Mouse (Mus musculus): ENCODE data around the gene Islr. TPM values are rescaled to one million over a fixed set of nuclear protein-coding genes. Genes with fewer than 3 reads are reported as not detected.

Islr gene
- total RNA-seq, 2 experiments from 2014 or later = 11.9 to 26.1 TPM

GRCm38 (mm10) chr9:58129508-58129907 lies 74.6 kb downstream of the Islr start:
- intact Hi-C loops (cut with DNase I) = no loop called here
- TF ChIP-seq CTCF (IDR thresholded peaks at IDR 0.05) = no peak
- Histone ChIP-seq H3K27ac (no peak overlapping the region), H3K4me3 (no peak overlapping the region)
- no peak for DNase-seq

DNA sequence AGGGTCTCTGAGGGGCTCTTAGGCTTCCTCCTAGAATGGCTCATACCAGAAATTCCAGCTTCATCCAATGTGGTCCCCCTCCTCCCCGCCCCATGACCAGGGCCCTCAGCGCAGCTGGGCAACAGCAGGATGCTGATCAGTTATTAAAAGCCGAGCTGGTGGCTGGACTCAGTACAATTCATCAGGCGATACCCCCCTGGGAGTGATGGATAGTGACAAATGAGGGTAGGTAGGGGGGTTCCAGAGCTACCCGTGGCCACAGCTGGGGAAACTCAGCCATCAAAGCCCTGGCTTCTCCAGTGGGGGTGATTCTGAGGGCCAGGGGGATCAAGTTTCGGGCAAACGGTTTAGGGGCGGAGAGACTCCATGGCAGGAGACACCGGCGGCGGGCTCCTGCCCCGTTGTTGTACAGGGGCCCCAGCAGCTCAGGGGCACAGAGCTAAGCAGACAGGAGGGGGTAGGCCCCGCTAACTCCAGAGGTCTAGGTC lies 75.1 kb downstream of the Islr start:
- no peak overlapping the region for H3K27ac ChIP-seq
- TF ChIP-seq CTCF (IDR thresholded peaks at IDR 0.05) = no peak
- intact Hi-C loops (cut with DNase I) = no loop called here
- DNase-seq = no peak
- H3K4me3 ChIP-seq = no peak overlapping the region

- H3K4me3 ChIP-seq = no peak overlapping the region
- intact Hi-C loops (cut with DNase I) = no loop called here
- no peak for TF ChIP-seq CTCF (IDR thresholded peaks at IDR 0.05)
- H3K27ac ChIP-seq = no peak overlapping the region
- no peak for DNase-seq
Measured at GRCm38 (mm10) chr9:58125811-58126210, 78.3 kb downstream of the Islr start.

GRCm38 (mm10) chr9:58125085-58125484 lies 79.0 kb downstream of the Islr start:
- intact Hi-C loops (cut with DNase I) = no loop called here
- Histone ChIP-seq H3K4me3 (no peak overlapping the region), H3K27ac (no peak overlapping the region)
- no peak for DNase-seq
- no peak for TF ChIP-seq CTCF (IDR thresholded peaks at IDR 0.05)

GRCm38 (mm10) chr9:58118671-58119070 lies 85.4 kb downstream of the Islr start, which contains the start of gene Ccdc33:
Ccdc33 (minus strand) TSS chr9:58118823.
- intact Hi-C loops (cut with DNase I) = no loop called here
- Histone ChIP-seq H3K4me3 (no peak within 1 kb of the TSS), H3K27ac (no peak within 1 kb of the TSS)
- no peak for TF ChIP-seq CTCF (IDR thresholded peaks at IDR 0.05)
- no peak for DNase-seq

DNA sequence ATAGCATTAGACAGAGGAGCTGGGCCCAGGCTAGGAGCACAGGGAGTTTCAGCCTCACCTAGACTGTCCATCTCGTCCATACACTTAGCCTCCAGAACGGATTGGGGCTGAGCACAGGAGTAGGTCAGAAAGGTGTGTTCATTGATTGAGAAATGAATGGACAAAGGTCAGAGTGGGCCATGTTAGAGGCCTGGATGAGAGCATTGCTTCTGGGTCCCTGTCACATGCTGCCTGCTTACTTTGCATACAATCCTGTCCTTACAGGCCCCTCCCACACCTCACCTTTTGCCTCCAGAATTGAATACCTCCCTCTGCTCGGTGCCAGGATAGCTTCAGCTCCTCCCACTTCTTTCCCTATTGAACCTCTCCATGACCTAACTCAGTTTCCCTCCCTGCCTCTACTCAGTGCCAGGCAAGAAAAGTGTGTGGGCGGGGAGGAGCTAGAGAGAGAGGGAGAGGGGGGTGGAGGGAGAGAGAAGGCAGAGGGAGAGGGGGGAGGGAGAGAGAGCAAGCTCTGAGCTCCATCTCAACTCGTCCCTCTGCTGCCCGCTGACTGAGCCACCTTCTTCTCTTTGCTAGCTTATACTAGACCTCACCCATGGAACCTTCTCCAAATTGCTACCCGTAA lies 88.0 kb downstream of the Islr start:
- TF ChIP-seq CTCF (IDR thresholded peaks at IDR 0.05) = no peak
- Histone ChIP-seq H3K4me3 (no peak overlapping the region), H3K27ac (no peak overlapping the region)
- intact Hi-C loops (cut with DNase I) = no loop called here
- no peak for DNase-seq

- no peak overlapping the region for H3K27ac ChIP-seq
- TF ChIP-seq CTCF (IDR thresholded peaks at IDR 0.05) = no peak
- intact Hi-C loops (cut with DNase I) = no loop called here
- DNase-seq = no peak
- no peak overlapping the region for H3K4me3 ChIP-seq
Measured at GRCm38 (mm10) chr9:58115297-58115925, 88.7 kb downstream of the Islr start.

DNA sequence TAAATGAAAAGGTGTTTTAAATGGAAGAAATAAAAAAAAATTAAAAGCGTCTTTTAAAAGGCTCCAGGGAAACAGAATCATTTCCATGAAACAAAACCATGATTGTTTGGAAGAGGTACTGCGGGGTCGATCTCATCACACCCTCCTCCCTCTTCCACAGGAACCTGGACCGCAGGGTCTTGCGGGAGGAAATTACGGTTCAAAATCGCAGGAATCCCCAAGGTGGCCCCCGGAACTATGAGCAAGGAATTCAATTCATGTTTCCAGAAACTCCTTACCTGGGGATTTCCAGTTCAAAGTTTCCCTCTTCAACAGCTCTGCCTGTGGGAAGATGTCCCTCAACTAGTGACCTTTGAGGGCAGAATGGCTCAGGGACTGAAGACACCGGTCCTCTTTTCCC lies 90.1 kb downstream of the Islr start:
- intact Hi-C loops (cut with DNase I) = no loop called here

DNA sequence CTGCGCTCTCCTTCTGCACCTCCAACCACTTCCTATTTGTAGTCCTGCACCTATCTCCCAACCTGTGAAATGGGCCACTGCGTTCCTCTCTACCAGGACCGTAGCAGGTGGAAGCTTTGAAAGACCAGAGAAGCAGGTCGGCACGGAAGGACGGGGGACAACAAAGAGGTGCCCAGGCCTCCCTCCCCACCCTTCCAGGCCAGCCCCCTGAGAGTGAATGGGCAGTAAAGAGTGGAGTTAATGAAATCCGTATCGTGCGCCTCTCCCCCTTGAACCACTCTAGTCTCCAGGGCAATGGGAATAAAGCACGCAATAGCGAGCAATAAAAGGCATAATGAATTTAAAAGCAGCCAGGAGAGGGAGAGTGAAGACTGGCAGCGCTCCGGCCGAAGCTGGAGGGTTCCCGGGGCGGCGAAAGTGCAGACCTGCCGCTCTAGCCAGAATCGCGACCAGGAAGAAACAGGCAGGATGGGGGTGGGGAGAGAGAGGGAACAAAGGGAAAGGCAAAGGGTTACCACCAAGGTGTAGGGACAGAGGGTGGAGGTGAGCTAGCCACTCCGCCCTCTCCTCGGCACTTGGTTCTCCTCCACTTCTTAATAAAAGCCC lies 90.7 kb downstream of the Islr start:
- TF ChIP-seq CTCF (IDR thresholded peaks at IDR 0.05) = no peak
- H3K4me3 ChIP-seq = no peak overlapping the region
- H3K27ac ChIP-seq = no peak overlapping the region
- intact Hi-C loops (cut with DNase I) = no loop called here
- no peak for DNase-seq

More for the DNA sequence above, 90.1 kb downstream of the Islr start:
- no peak for DNase-seq
- H3K4me3 ChIP-seq = no peak overlapping the region
- no peak for TF ChIP-seq CTCF (IDR thresholded peaks at IDR 0.05)
- no peak overlapping the region for H3K27ac ChIP-seq

DNA sequence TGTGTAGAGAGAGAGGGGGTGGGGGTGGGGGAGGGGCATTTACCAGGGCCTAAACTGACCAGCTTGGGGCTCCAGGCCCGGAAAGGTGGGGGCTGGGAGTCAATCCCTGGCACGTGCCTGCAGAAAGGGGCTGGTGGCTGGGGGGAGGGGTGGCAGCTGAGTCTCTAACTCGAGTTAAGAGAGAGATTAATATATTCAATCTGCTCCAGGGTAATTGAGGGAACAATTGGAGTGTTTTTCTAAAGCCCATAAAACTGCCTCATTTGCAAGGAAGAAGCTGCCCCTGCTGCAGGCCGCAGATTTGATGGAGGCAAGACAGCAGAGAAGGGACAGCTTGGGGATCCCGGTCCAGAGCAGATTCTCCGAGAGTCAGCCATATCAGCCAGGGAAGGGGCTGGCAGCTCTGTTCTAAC lies 91.2 kb downstream of the Islr start:
- no peak for DNase-seq
- intact Hi-C loops (cut with DNase I) = no loop called here
- no peak overlapping the region for H3K4me3 ChIP-seq
- H3K27ac ChIP-seq = no peak overlapping the region
- no peak for TF ChIP-seq CTCF (IDR thresholded peaks at IDR 0.05)

DNA sequence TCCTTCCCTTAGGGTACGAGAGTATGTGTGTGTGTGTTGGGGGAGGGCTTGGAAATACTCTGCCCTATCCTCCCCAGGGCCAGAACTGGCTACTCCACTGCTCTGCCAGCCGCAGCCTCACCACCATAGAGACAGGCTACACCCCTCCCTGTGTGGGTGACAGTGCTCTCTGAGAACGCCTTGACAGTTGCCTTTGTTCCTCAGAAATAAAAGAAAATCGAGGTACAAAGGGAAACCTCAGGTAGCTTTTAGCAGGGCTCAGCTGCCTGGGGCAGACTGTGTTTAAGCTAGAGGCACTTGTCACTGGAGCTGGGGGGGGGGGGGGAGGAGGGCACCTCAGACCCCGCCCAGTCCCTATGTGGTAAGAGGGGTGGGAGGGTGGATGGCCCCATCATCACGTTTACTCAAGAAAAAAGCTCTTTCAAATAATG lies 91.8 kb downstream of the Islr start:
- H3K4me3 ChIP-seq = no peak overlapping the region
- TF ChIP-seq CTCF (IDR thresholded peaks at IDR 0.05) = no peak
- intact Hi-C loops (cut with DNase I) = no loop called here
- DNase-seq = no peak
- H3K27ac ChIP-seq = no peak overlapping the region

DNA sequence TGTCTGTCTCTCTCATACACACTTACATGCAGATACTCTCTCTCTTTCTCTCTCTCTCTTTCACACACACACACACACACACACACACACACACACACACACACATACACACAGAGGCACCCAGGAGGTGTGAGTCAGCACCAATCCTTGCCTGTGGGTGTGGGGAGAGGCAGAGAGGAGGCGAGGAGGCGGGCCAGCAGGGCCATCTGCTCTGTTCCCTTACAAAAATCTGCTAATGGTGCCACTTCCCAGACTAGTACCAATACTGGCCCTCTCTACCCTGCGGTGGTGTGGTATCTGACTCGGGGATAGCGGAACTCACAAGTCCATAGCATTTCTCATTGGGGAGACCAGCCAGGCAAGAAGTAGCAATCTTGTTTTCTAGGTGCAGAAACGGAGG lies 92.7 kb downstream of the Islr start:
- Histone ChIP-seq H3K27ac (no peak overlapping the region), H3K4me3 (no peak overlapping the region)
- intact Hi-C loops (cut with DNase I) = no loop called here
- no peak for TF ChIP-seq CTCF (IDR thresholded peaks at IDR 0.05)
- peak; percentile 33 for DNase-seq

DNA sequence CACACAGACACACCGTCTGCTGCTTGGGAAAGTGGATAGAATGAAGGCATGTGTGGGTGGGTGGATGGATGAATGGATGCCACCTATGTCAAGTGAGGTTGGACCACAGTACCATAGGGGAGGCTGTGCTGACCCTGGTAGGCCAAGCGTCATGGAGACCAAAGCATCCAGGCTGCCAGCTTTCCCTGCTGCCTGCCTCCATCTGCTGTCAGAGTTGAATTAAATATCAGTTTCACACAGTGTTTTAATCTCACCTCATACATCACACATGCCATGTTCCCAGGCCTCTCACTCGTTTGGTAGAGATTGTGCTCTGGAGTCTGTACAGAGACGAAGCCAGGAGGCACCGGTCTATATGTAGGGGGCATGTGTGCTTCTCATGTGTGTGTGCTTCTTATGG lies 93.3 kb downstream of the Islr start:
- no peak overlapping the region for H3K4me3 ChIP-seq
- intact Hi-C loops (cut with DNase I) = no loop called here
- DNase-seq = no peak
- no peak overlapping the region for H3K27ac ChIP-seq
- no peak for TF ChIP-seq CTCF (IDR thresholded peaks at IDR 0.05)

Data from gastrocnemius, adult 2 months (tissue).